Mouse (Mus musculus): ENCODE measurements at regions not wholly inside any gene's neighbourhood (a gene's known extent, or its start where the extent isn't known, plus 50 kb on each side); places are given as distances from the start of the nearest gene placed in this dataset.
"Not testable (repeated sequence)": the region's sequence is repeated elsewhere in the genome, so short reads cannot be mapped to it uniquely, and the experiment has no call there.

DNA sequence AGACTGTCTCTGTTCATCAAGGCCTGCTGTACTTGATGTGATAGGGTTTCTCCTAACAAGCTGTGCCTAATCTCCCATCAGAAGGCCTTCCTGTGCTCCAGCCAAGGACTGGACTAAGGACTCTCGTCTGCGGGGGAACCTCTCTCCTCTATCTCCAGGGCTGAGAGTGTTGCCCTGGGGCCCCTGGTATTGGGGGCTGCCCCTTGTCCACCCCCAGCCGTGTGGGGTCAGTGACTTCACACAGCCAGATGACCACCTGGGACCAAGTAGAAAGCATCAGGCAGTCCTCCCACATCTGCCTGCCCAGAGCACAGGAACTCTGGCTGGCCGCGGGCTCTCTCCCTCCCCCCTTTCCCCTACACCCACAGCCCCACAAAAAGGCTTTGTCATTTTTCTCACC, 651.5 kb upstream of the Kif2b start:
- CTCF ChIA-PET: no interaction called here

DNA sequence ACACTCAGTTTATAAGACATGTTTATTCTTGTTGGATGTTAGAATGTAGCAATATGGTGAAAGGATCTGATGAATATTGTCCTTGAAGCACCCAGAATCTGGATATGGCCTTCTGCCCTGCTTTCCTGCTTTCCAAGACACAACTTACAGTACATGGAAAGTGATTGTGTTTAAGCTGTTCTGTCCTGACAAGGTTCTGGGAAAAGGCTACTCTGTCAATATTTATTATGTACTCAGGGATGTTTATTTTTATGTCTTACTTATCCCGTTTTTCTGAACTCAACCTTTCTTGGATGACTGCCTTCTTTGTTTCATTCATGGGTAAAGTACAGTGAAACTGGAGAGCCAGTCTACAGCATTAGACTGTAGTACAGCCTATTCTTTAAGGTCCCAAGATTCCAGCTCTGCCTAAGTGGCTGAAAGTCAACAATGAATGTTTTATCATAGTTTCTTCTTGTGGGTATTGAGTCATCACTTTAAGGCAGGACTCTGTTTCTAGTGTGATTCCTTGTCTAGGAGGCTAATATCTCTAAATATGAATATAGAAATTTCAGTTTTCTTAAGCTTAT, 631.7 kb upstream of the Kif2b start:
- CTCF ChIA-PET: no interaction called here

DNA sequence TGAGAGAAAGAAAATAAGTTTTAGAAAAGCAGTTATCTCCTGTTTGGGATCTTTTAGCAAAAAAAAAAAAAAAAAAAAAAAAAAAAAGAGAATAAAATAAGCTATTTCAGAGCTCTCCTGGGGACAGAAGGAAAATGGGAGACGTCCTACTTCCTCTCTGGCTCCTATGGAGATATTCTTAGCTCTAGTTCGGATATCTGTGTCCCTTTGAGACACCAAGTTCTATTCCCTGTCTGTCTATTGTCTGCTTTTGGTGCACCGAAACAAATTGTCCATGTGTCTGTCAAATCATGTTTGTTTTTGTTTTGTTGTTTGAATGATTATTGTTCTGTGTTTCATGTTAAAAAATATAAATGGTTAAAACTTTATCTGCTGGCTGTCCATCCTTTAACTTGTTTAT, 601.0 kb upstream of the Kif2b start:
- CTCF ChIA-PET: not testable (repeated sequence)

DNA sequence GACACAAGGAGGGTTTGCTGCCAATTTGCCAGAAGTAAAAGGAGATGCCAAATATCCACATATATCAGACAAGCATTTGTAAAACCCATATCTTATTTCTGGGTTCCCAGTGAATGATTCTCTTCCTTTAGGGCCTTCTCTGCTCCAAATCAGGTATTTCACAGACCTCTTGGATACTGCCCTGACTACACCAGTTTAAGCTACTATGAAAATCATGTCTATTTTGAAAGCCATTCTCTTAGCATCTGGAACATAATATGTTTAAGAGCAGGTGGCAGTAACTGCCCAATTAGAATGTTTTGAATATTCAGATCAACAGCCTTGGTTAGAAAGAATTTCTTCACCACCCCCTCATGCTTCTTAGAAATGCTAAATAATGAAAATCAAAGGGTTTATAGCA, 575.8 kb upstream of the Kif2b start:
- CTCF ChIA-PET: no interaction called here

DNA sequence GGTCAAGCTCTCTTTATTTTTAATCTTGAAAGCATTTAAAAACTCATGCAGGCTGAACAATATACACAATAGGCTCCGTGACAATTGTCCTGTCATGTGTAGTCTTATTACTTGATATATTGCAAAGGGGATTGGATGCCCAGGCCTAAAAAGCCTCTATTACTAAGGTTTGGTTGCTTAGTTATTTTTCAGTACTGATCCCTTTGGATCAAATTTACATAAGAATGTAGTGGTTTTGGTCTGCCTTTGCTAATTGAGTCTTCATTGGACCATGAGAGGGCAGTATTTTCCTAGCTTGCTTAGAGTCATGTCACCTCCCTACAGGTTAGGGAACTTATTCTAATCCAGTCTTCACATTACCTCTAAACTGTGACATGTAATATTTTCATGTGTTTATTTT, 558.3 kb upstream of the Kif2b start:
- CTCF ChIA-PET: no interaction called here

DNA sequence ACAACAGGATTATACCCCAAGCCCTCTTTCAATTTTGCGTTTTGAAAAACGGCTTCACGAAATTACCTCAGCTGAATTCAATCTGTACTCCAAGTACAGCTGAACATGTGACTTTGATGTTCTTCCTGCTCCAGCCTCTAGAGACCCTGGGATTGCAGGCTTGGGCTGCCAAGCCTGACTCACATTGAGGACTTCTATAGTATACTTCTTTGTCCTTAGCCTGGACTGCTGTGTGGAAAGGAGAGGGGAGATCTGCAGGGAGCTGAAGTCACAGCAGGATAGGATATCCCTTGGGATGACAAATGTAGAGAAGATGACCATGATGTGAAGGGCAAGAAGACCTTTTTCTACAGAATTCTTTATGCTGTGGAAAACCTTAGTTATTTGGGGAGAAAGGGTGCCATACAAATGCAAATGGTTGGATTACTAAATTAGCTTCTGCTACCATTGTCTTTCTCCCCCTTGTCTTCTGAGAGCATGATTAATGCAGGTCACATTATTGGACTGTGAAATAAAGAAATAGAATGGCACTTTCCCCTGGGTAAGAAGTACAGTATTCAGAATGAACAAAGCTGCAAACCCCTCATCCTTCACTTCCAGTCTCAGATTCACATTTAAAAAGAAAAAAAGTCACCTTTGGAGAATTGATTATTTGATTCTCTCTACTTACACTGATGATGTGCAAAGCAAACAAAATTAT, 557.7 kb upstream of the Kif2b start:
- CTCF ChIA-PET: no interaction called here

DNA sequence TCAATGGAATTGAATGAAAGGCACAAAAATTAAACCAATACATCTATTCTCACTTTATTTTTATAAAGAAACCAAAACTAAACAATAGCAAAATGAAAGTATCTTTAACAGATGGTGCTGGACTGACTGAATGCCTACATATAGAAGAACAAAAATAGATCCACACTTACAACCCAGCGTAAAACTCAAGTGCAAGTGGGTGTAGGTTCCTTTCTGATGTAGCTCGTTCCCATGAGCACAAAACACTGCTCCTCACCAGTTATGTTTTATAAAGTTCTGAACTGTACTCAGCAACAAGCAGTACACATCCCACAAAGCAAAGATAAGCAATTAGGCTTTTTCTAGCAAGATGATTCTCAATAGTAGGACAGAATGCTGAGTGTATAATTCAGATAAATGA, 507.4 kb upstream of the Kif2b start:
- CTCF ChIA-PET: no interaction called here

DNA sequence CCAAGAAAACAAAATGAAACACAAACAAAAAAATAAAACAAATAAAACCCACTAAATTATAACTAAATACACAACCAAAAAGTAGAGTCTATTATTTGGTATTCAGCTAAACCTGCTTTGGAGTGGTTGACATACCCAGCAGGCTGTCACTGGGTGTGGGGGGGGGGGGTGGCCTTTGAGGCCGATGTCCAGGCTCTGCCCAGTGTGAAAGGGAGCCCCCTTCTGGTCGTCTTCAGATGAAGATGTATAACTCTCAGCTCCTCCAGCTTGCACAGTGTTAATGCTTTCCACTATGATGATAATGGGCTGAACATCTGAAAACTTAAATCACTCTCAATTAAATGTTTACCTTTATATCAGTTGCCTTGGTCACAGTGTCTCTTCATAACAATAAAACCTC, 464.3 kb upstream of the Kif2b start:
- CTCF ChIA-PET: no interaction called here

DNA sequence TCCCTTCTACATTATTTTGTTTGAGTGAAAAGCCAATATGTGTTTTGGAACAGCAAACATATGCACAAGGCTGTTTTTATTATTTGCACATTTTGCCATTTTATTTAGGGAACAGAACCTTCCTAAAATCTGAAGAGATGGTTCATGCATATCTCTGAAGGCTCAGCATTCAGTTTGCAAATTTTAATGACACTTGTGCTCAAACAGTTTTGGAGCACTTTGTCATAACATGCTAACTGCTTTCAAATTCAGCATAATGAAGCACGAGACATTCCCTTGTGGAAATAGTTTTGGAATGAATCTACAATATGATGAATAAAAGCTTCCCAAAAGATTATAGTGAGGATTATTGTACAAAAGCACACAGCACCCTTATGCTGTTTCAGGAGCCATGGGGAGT, 462.8 kb upstream of the Kif2b start:
- CTCF ChIA-PET: no interaction called here

DNA sequence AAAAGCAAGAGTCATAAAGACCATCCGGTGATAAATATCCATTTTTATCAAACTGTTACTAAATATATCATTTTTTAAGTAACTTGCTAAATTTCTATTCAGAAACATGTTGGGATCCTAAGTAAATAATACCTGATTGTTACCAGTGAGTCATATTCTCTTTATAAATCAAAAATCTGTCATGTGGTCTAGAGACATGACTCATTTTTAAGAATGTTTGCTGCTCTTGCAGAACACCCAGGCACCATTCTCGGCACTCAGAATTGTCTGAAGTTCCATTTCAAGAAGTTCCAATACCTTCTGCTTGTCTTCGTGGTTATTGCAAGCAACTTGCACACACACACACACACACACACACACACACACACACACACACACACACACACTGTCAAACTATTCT, 441.1 kb upstream of the Kif2b start:
- CTCF ChIA-PET: no interaction called here

DNA sequence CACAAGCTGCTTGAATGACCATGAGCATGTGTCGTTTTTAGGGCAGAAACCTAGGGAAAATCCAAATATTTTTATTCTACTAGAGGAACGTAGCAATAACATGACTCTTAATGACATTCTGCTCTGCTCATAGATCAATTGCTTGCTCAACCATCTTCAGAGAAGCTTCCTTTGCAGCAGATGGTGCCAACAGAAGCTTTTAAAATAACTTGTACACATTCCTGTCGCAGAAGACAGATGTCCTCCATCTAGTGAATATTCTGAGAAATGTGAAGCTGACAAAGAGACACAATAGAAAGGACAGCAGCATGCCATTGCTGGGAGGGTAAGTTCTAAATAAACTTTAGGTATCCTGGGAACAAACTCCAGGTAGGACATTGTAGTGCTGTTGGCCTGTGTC, 433.9 kb upstream of the Kif2b start:
- CTCF ChIA-PET: no interaction called here

DNA sequence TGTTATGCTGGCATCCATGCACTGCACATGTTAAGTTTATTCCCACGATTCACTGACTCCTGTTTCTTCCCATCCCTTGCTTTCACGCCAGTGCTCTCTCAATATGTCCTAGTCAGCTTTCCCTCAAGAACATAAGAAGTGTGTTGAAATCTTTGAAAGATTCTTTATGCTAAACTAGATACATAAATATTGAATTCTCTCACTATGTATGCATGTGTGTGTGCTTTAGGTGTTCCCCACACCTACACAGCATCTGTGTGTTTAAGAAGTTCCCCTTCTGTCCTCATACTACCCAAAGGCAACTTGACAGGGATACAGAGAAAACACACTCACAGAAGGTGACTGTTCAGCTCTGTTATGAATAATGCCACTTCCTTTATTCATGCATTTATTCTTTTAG, 418.2 kb upstream of the Kif2b start:
- CTCF ChIA-PET: no interaction called here

DNA sequence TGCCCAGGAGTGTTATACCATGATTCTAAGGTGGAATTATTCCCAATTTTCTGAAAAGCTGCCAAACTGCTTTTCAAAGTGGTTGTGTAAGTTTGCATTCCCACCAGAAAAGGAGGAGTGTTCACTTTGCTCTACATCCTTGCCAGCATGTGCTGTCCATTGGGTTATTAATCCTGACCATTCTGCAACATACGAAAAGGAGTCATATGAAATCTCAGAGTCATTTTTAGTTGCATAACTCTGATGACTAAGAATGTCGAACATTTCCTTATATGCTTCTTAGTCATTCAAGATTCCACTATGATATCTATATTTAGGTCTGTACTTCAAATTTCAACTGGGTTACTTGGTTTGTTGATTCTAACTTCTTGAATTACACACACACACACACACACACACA, 392.2 kb upstream of the Kif2b start:
- CTCF ChIA-PET: interaction anchor here (0.6 kb wide), 1 partner anchor 14 kb away, joined by 5 read pairs; no protein-coding TSS in a partner anchor

DNA sequence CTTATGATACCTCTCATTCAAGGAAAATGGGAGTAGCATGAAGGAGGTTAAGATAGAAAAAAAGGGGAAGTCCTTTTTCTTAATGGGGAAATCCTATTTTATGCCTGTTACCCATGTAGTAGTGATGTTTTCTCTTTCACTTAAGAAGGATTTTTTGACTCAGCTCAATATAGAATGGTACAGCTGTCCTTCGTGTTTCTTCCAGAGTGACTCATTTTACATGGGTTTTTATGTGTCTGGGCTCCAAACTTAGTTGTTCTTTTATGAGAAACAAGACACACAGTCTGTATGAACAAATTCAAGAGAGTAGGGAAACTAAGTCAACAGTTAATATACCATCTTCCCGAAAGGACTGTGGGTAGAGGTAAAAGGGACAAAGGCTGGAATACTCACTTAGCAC, 367.0 kb upstream of the Kif2b start:
- CTCF ChIA-PET: no interaction called here
